Mouse (Mus musculus): ENCODE measurements around the gene Art4.

DNA sequence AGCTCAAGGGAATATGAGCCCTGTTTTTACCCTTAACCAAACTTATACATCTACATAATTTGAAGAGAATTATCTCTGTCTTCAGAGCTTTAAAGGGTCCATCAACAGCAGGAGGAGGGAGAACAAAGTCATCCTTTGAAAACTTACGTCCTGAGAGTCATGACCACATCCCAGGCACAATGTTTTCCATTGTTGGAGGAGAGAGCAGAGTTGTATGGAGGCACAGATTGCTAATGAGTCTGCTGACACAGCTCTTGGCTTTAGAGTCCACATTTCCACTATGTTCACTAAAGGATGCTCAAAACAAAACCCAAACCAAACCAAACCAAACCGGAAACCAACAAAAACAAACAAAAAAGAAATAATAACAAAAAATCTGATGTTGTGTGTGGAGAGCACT lies 12.6 kb downstream of the Art4 start:
- TF ChIP-seq POLR2A (IDR thresholded peaks at IDR 0.05; ENCODE audit: control insufficient read depth, low read depth, low read length): no peak
- TF ChIP-seq CTCF (IDR thresholded peaks at IDR 0.05; ENCODE audit: control insufficient read depth, insufficient read depth, insufficient replicate concordance, low read depth, low read length): no peak

All from testis, adult 2 months (tissue).